Mouse (Mus musculus): Measurements from ENCODE around the gene Cfap299. TPM values are rescaled to one million over a fixed set of nuclear protein-coding genes. Genes with fewer than 3 reads are reported as not detected.

Cfap299 gene
- total and polyA plus RNA-seq, 3 experiments = not detected

- Histone ChIP-seq H3K4me3 (replicated peaks in 1 of 3; ENCODE audit: low read depth in 2 of 3, low read length in 2 of 3, poor library complexity in 1 of 3) (no peak overlapping the region), H3K4me2 (ENCODE audit: insufficient read depth, low read depth, poor library complexity, severe bottlenecking) (no peak overlapping the region), H3K36me3 (replicated peaks in 1 of 2; ENCODE audit: control insufficient read depth in 1 of 2, insufficient read depth in 1 of 2, low read length in 1 of 2) (no peaks in the 10 kb centered on the region), H3K9ac (ENCODE audit: insufficient read depth, low read depth) (no peak overlapping the region), H3K9me3 (replicated peaks; ENCODE audit: low read length) (no peaks in the 10 kb centered on the region), H3K27ac (ENCODE audit: insufficient read depth, low read depth) (no peak overlapping the region), H3K4me1 (ENCODE audit: control insufficient read depth in 1 of 2, insufficient read depth in 2 of 2) (no peaks in the 10 kb centered on the region), H3K79me2 (replicated peaks; ENCODE audit: control insufficient read depth, extremely low read depth, insufficient read depth, poor library complexity, severe bottlenecking) (no peaks in the 10 kb centered on the region), H3K27me3 (replicated peaks) (no peaks in the 10 kb centered on the region)
- dilution Hi-C loops (cut with MboI; ENCODE audit: extremely low pct_ligation_motif_present, extremely low pct_unique_long_range_greater_than_20kb, low sequenced_read_pairs) = no loop called here
- in situ Hi-C loops (cut with MboI; ENCODE audit: low pct_ligation_motif_present, low pct_unique_long_range_greater_than_20kb, low sequenced_read_pairs) = loop anchor here (10.0 to 25.0 kb wide), 2 partner anchors 519 to 816 kb away; no protein-coding TSS in a partner anchor
- no peak for DNase-seq (ENCODE audit: extremely low read depth)
- TF ChIP-seq JUND (conservative IDR thresholded peaks at IDR 0.05; ENCODE audit: low read depth, low read length) (no peak), CTCF (conservative IDR thresholded peaks at IDR 0.05 in 1 of 2, IDR thresholded peaks at IDR 0.05 in 1 of 2; ENCODE audit: low read depth in 2 of 2, low read length in 2 of 2) (peak in 1 of 2 experiments; percentile 25; a peak in 2 of 4 replicates)
Observed at GRCm38 (mm10) chr5:98346067-98346466, 17.0 kb downstream of the Cfap299 start.

- Histone ChIP-seq H3K4me3 (replicated peaks in 1 of 3; ENCODE audit: low read depth in 2 of 3, low read length in 2 of 3, poor library complexity in 1 of 3) (no peak overlapping the region), H3K27me3 (replicated peaks) (no peaks in the 10 kb centered on the region), H3K27ac (ENCODE audit: insufficient read depth, low read depth) (no peak overlapping the region), H3K9ac (ENCODE audit: insufficient read depth, low read depth) (no peak overlapping the region), H3K4me1 (ENCODE audit: control insufficient read depth in 1 of 2, insufficient read depth in 2 of 2) (no peaks in the 10 kb centered on the region), H3K4me2 (ENCODE audit: insufficient read depth, low read depth, poor library complexity, severe bottlenecking) (no peak overlapping the region), H3K36me3 (replicated peaks in 1 of 2; ENCODE audit: control insufficient read depth in 1 of 2, insufficient read depth in 1 of 2, low read length in 1 of 2) (no peaks in the 10 kb centered on the region), H3K9me3 (replicated peaks; ENCODE audit: low read length) (no peaks in the 10 kb centered on the region), H3K79me2 (replicated peaks; ENCODE audit: control insufficient read depth, extremely low read depth, insufficient read depth, poor library complexity, severe bottlenecking) (no peaks in the 10 kb centered on the region)
- dilution Hi-C loops (cut with MboI; ENCODE audit: extremely low pct_ligation_motif_present, extremely low pct_unique_long_range_greater_than_20kb, low sequenced_read_pairs) (no loop called here), in situ Hi-C loops (cut with MboI; ENCODE audit: low pct_ligation_motif_present, low pct_unique_long_range_greater_than_20kb, low sequenced_read_pairs) (loop anchor here (10.0 to 25.0 kb wide), 2 partner anchors 516 to 814 kb away; no protein-coding TSS in a partner anchor)
- TF ChIP-seq HCFC1 (IDR thresholded peaks at IDR 0.05; ENCODE audit: low read depth, low read length) (no peak), ZNF384 (IDR thresholded peaks at IDR 0.05; ENCODE audit: low read depth, low read length) (peak; percentile 57; the same call in 1 of the 2 replicates), MAX (IDR thresholded peaks at IDR 0.05; ENCODE audit: low read length) (0 out of 2 replicates have a peak, but pooled peaks have one; percentile 23), ETS1 (conservative IDR thresholded peaks at IDR 0.05; ENCODE audit: low read depth, low read length) (no peak), SMC3 (IDR thresholded peaks at IDR 0.05; ENCODE audit: low read depth, low read length) (peak; percentile 81), RCOR1 (conservative IDR thresholded peaks at IDR 0.05; ENCODE audit: low read depth, low read length) (no peak), ZKSCAN1 (IDR thresholded peaks at IDR 0.05; ENCODE audit: borderline replicate concordance, low read depth, low read length) (no peak), POLR2A (IDR thresholded peaks at IDR 0.05; ENCODE audit: low read depth, low read length) (no peak), RAD21 (IDR thresholded peaks at IDR 0.05; ENCODE audit: low read depth, low read length) (peak; percentile 69), NELFE (IDR thresholded peaks at IDR 0.05; ENCODE audit: low read depth, low read length) (no peak), PAX5 (IDR thresholded peaks at IDR 0.05; ENCODE audit: low read length) (no peak), USF2 (conservative IDR thresholded peaks at IDR 0.05; ENCODE audit: low read depth, low read length) (no peak), E2F4 (IDR thresholded peaks at IDR 0.05; ENCODE audit: insufficient replicate concordance, low read depth, low read length) (no peak), CTCF (conservative IDR thresholded peaks at IDR 0.05 in 1 of 2, IDR thresholded peaks at IDR 0.05 in 1 of 2; ENCODE audit: low read depth in 2 of 2, low read length in 2 of 2) (peak; percentile 77 to 84), POLR2AphosphoS2 (IDR thresholded peaks at IDR 0.05; ENCODE audit: low read depth, low read length) (no peak), IRF4 (IDR thresholded peaks at IDR 0.05; ENCODE audit: low read depth, low read length) (no peak), CHD1 (IDR thresholded peaks at IDR 0.05; ENCODE audit: low read depth, low read length) (no peak), MAFK (IDR thresholded peaks at IDR 0.05; ENCODE audit: insufficient replicate concordance, low read length) (no peak), MEF2A (IDR thresholded peaks at IDR 0.05; ENCODE audit: borderline replicate concordance, low read depth, low read length) (no peak), EP300 (IDR thresholded peaks at IDR 0.05; ENCODE audit: low read length) (no peak), ZMIZ1 (IDR thresholded peaks at IDR 0.05; ENCODE audit: low read depth, low read length) (no peak), MYC (IDR thresholded peaks at IDR 0.05; ENCODE audit: low read depth, low read length) (peak; percentile 68; the same call in 1 of the 2 replicates), KAT2A (IDR thresholded peaks at IDR 0.05; ENCODE audit: insufficient replicate concordance, low read length) (no peak)
- peak; percentile 74 for DNase-seq (ENCODE audit: extremely low read depth)
Observed at GRCm38 (mm10) chr5:98348605-98349004, 19.5 kb downstream of the Cfap299 start.
